Mouse (Mus musculus) inflammation-experienced regulatory T-cells, adult 16 weeks (primary cell): ENCODE data around the gene Hkdc1. TPM values are rescaled to one million over a fixed set of nuclear protein-coding genes. Genes with fewer than 3 reads are reported as not detected.

Source experiments
- polyA plus RNA-seq: library from polyadenylated mRNA; unstranded; fragments of 100-300 nt; shearing (Covaris generic); gene quantifications from one replicate; pipeline ENCODE4 v1.2.1, GENCODE M21; 2017

Gene Hkdc1
- polyA plus RNA-seq: not detected

DNA sequence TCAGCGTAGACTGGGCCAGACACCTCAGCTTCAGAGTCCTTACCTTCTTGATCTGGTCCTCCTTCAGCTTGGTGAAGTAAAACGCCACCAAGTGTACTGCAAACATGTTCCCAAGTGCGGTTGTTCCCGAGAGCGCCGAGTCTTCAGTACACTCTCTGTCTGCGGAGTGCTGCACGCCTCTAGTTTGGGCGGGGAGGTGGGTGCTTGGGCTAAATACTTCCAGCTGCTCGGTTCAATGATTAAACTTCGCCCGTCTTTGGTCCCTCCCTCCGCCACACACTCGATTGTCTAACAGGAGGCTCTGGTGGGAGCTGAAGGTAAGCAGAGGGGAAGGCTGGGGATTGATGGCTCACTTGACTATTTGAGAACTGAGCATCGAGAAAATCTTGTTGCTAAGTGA is at the start of gene Hkdc1:
Gene Hkdc1, minus strand, starts transcription at position 237 of the 400 bp plus-strand sequence.

DNA sequence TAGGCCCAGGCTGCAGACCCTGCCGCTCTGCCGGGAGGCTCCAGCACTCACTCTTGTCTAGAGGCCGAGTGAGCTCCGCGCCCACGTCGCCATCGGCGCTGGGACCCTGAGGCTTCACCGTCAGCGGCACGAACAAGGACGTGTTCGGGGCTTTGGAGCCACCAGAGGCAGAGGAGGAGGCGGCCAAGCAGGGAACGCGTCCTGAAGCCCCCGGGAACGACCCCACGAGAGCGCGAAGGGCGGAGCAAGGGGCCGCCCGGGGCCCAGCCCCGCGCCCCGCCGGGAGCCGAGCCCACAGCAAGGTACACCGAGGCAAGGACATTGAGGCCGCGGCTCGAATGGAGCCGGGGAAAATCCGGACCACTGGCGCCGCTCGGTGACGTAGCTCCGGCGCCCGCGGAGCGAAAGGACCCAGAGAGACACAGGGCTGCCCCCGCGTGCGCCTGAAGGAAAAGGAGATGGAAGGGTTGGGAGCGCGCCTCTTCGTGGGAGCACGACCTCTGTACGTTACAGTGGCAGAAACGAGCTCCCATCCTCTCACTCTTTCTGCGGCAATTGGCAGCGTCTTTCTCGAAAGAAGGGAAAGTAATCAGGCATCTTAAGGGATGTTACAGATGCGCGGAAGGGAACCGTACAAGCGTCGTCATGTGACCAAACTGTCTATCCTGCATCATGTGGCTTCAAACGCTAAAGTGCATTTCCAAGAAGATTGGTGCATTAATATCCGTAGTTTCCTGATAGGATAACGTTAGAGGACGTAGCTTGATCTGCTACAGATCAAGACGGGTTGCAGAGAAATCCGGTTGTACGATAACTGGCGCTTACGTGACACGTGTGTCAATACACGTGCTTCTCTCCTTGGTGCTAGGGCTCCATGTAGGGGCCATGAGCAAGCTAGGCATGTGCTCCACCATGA is 27.3 kb upstream of the Hkdc1 start, which contains the start of the genes 4930507D05Rik and Supv3l1:
Gene 4930507D05Rik, plus strand, starts transcription at position 126 of the 916 bp plus-strand sequence.
Gene Supv3l1, minus strand, starts transcription at position 375 of the 916 bp plus-strand sequence.

DNA sequence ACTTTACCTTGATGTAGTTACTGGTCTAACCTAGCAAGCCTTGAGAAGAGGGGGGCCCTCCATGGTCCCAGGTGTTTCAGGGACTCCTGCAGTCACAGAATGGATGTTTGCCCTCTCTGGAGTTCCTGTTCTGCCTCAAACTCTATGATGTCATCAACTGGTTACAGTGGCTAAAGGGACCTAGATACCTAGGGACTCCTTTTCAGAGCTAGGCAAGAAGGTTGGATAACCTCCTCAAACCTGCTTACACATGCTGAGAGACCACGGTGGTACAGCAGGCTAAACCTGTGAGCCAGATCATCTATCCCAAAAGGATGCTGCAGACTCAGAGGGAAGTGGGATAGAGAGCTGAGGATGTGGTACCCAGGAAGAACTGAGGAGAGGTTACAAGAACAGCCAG is 42.5 kb downstream of the Hkdc1 start, which contains the start of gene Hk1:
Gene Hk1, minus strand, starts transcription at position 101 of the 400 bp plus-strand sequence.

Other genes starting within 250 kb of the Hkdc1 start
- 0.95 TPM for gene Tspan15, start 191.2 kb downstream of the Hkdc1 start, polyA plus RNA-seq
- not detected for gene Tacr2, start 170.1 kb downstream of the Hkdc1 start, polyA plus RNA-seq
- 192 TPM for gene Hk1, start 42.6 kb downstream of the Hkdc1 start, polyA plus RNA-seq
- not detected for gene 4930507D05Rik, start 27.0 kb upstream of the Hkdc1 start, polyA plus RNA-seq
- gene Supv3l1, start 27.2 kb upstream of the Hkdc1 start, polyA plus RNA-seq: 26.3 TPM
- 95.9 TPM for gene Vps26a, start 64.3 kb upstream of the Hkdc1 start, polyA plus RNA-seq
- gene Srgn, start 105.0 kb upstream of the Hkdc1 start, polyA plus RNA-seq: 1,256 TPM
- gene Kif1bp, start 156.0 kb upstream of the Hkdc1 start, polyA plus RNA-seq: 8.0 TPM
- 56.4 TPM for gene Ddx21, start 179.8 kb upstream of the Hkdc1 start, polyA plus RNA-seq
- gene Ddx50, start 228.7 kb upstream of the Hkdc1 start, polyA plus RNA-seq: 164 TPM